Mouse (Mus musculus): Measurements from ENCODE around the gene Ptk7.

The Ptk7 gene

DNA sequence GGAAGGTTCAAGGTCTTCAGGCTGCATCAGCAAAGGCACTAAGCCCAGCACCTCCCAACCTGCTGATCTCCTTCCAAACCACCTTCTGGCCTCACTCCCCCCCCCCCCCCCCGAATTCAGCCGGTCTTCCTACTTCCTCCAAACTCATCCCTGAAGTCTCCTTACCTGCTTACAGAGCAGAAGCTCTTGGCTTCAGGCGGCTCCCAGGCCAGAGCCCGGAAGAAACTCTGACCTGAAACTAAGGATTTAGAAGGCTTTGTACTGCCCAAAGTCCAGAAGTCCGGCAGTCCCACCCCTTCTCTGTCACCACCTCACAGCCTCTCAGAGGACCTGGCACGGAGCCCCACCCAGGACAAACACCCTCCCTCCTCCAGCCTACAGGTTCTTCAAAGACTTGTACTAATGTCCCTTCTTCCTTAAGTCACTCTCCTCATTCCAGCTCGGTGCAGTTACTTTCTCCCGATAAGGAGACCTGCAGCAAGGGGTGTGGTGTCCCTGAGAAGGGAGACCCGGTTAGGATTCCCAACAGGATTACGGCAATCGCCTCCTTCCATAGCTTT is 15.7 kb upstream of the Ptk7 start:
- no peak for DNase-seq (ENCODE audit: extremely low spot score, low read depth, low spot score)

GRCm38 (mm10) chr17:46644152-46644805 is 15.0 kb upstream of the Ptk7 start:
- DNase-seq (ENCODE audit: extremely low spot score, low read depth, low spot score) = no peak

DNA sequence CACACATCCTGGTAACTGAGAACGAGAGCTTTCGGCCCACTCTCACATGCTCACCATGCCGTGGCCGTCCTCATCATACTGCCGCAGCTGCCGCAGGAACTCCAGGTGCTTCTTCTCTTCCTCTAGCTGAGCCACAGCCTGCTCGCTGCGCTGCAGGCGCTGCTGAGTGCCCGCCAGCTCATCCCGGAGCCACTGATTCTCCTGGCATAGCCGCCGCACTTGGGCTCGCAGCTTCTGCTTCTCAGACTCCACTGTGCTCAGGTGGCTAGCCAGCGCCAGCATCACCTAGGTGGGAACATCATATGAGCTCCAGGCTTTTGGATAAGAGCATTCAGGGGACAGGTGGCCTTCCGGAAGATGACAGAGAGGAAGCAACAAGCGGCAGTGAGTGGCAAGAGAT is 12.8 kb upstream of the Ptk7 start:
- DNase-seq (ENCODE audit: extremely low spot score, low read depth, low spot score) = no peak

DNA sequence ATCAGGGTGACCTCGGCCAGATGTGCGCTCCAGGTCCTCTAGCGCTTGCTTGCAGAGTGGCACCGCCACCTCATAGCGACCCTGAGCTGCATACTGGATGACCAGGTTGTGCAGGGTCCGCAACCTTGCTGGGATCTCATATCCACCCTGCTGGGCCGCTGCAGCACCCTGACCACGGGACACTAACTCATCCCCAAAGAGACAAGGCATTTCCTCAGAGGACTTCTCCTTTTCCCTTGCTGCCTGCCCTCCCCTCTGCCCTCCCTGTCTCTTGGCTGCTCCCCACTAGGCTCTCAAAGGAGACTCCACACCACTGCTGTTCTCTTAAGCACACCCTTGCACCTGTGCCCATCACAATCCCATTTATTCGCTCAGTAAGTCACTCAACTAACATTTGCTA is 10.6 kb upstream of the Ptk7 start:
- no peak for DNase-seq (ENCODE audit: extremely low spot score, low read depth, low spot score)

DNA sequence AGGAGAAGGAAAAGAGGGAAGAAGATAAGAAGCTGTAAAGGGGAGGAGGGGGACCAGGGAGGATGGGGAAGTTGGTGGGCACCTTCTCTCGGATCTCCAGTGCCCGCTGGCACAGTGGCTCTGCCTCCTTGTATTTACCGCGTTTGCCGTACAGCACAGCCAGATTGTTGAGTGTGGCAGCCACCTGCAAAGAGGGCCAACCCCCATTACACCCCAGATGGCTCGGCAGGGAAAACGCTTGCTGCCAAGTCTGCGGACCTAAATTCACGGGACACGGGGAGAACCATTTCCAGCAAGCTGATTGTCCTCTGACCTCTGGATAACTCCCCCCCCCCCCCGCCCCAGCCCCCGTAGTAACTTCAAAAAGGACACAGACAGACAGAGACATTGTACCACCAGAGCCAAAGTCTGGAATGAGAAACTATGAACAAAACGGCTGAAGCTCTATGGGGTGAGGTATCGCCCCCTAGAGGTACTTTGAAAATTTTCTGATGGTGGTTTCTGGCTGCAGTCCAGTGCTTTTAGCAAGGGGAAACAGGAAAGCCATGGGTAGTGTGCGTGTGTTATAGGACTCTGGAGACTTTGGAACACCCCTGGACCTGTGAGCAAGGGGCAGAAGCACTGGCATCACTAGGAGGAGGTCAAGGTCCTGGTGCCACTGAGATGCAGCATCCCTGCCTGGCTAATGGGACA is 7.7 kb upstream of the Ptk7 start:
- DNase-seq (ENCODE audit: extremely low spot score, low read depth, low spot score) = no peak

GRCm38 (mm10) chr17:46629685-46630441 is 559 bp upstream of the Ptk7 start:
- DNase-seq (ENCODE audit: extremely low spot score, low read depth, low spot score) = no peak

GRCm38 (mm10) chr17:46628471-46628790 is 873 bp downstream of the Ptk7 start:
- no peak for DNase-seq (ENCODE audit: extremely low spot score, low read depth, low spot score)

DNA sequence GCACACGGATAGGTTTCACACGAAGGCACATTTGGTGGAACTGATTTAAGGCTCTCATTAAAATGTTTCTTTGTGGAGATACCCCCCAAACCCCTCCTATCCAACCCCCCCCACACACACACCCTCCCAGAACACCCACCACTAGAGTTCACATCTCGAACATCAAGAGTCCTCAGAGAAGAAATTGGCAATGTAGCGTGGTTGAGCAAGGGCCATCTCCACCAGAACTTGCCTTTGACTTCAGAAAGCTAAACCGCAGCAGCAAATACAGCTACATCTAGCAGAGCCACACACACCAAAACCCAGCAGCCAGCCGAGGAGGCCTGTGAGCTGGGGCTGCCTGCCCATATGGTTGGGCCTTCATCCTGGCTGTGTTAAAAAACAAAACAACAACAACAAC is 1.9 kb downstream of the Ptk7 start:
- no peak for DNase-seq (ENCODE audit: extremely low spot score, low read depth, low spot score)

- DNase-seq (ENCODE audit: extremely low spot score, low read depth, low spot score) = no peak
Observed at GRCm38 (mm10) chr17:46624598-46624997, 4.7 kb downstream of the Ptk7 start.

GRCm38 (mm10) chr17:46623819-46624557 is 5.3 kb downstream of the Ptk7 start:
- no peak for DNase-seq (ENCODE audit: extremely low spot score, low read depth, low spot score)

GRCm38 (mm10) chr17:46622269-46622668 is 7.0 kb downstream of the Ptk7 start:
- DNase-seq (ENCODE audit: extremely low spot score, low read depth, low spot score) = no peak

DNA sequence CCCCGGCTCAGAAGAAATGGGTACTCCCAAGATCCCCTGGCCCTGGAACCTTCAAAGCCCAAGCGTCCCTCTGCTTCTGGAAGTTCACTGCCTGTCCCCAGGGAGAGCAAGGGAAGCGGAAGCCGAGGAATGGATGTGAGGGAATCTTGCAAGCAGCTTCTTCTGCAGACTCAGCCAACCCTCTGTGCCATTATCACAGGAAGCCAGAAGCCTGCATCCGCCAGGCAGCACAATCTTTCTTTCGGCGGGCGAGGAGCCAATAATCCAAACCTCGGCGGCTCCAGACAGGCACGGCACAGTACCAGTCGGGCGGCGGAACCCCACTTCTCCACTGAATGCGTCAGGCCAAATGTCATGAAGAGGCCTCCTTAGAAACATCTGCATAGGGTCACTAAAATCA is 8.0 kb downstream of the Ptk7 start:
- DNase-seq (ENCODE audit: extremely low spot score, low read depth, low spot score) = no peak

- no peak for DNase-seq (ENCODE audit: extremely low spot score, low read depth, low spot score)
Observed at GRCm38 (mm10) chr17:46619683-46620357, 9.5 kb downstream of the Ptk7 start.

DNA sequence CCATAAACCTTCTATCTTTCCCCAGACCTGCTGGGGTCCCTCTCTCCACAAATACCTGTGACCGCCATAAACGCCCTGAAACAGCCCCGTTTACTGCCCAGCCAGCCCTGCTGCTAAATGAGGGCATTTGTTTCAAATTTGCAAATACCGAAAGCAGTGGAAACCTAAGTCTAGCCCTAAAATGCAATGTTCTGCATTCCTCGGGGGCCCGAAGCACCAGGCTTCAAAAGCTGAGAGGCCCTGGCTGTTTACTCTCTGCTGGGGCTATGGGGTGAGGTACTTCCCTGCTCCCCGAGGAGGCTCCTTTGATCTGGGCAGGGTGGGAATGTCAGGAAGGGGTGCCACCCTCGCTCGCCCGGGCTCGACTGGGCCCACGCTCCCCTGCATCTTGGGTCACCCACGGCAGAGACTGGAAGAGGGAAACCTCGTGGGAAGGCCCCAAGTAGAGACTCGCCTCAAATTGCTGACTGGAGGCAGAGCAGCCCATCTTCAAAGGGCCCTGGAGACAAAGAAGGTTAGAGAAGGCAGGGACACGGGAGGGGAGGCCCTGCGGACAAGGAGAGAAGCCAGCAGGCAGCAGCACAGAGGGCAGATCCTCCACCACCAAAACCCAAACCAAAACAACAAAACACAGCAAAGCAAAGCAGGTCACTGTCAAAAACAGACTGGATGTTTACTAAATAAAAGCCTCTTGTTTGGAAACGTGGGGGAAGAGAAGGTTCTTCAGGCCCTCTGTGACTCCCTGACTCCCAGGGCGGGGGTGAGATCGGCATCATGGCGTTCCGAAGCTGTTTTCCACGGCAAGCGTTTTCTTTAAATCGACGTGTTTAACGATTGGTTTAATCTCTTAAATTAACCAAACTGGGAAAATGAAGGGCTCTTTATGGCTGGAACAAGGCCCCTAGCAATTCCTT is 10.3 kb downstream of the Ptk7 start:
- no peak for DNase-seq (ENCODE audit: extremely low spot score, low read depth, low spot score)

- DNase-seq (ENCODE audit: extremely low spot score, low read depth, low spot score) = peak; percentile 83
Observed at GRCm38 (mm10) chr17:46618394-46618768, 10.9 kb downstream of the Ptk7 start.

- DNase-seq (ENCODE audit: extremely low spot score, low read depth, low spot score) = no peak
Observed at GRCm38 (mm10) chr17:46617799-46618198, 11.5 kb downstream of the Ptk7 start.

DNA sequence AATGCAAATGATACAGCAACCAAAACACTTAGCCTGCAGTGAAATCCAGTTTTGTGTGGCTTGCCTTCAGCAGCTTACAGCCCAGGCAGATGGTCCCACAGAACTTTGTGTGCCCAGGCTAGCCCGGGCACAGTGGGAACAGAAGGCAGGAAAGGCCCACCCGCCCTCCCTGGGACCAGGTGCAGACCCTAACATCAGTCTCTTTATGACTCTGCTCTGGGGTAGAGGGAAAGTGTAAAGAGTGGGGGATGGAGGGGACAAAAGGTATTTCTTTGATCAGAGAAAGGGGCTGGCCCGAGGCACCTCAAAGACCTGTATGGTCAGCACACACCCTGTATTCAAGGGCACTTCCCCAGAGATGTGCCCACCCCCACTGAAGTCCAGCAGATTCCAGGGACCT is 16.1 kb downstream of the Ptk7 start:
- no peak for DNase-seq (ENCODE audit: extremely low spot score, low read depth, low spot score)

DNA sequence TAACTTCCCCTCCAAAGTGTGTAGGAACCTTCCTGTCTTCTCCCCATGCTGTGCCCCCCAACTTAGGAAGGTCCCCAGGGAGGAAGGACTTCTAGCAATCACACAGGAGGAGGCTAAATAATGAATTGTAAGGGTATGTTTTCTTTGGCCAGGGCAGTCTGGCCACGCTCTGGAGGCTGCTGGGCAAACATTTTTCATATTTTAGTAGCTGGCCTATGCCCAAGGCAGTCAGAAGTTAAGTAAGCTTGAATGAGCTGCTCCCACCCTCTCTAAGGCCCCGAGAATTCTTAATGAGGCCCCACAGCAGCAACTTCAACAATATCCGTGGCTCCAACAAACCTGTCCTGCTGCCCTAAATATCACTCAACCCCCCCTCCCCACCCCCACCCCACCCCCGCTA is 16.5 kb downstream of the Ptk7 start:
- no peak for DNase-seq (ENCODE audit: extremely low spot score, low read depth, low spot score)

DNA sequence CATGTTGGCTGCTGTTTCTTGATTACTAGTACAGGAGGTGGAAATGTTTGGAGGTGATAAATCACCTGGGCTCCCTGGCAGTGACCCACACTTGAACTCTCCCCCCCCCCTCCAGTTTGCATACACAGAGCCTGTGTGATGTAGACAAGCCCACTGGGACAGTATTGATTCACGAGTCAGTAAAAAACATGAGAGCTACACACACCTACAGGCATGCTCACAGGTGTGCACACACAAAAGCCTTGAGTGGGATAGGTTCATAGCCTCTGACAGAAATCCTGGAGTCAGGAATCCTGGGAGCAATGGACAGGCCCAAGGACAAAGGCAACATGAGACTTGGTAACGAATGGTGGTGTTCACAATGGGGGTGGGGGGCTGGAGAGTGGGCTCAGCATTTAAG is 17.1 kb downstream of the Ptk7 start:
- no peak for DNase-seq (ENCODE audit: extremely low spot score, low read depth, low spot score)

- DNase-seq (ENCODE audit: extremely low spot score, low read depth, low spot score) = no peak
Observed at GRCm38 (mm10) chr17:46611316-46611715, 18.0 kb downstream of the Ptk7 start.
